Mouse (Mus musculus) neural tube, embryonic 11.5 days (tissue): Measurements from ENCODE around the gene Ehd1. TPM values are rescaled to one million over a fixed set of nuclear protein-coding genes. Genes with fewer than 3 reads are reported as not detected.
A peak's percentile ranks its signal among the peaks of the same experiment; 100 is the strongest.

Experiments used
- ATAC-seq: fragments of 200-750 bp; cut with Nextera tagmentation; 2 replicates; pipeline ENCODE4 v1.8.0; 2017; ENCODE audit warnings: moderate number of reproducible peaks, mild to moderate bottlenecking, moderate TSS enrichment, moderate library complexity; ENCODE audit not compliant: insufficient read depth, low FRiP score, low TSS enrichment
- DNase-seq: peaks from one replicate; pipeline ENCODE4 v3.0.0-alpha.2; 2015; ENCODE audit warnings: low spot score
- H3K27ac ChIP-seq: fragments of 300-500 bp; sonication (generic); 2 replicates; pipeline ENCODE4 v1.5.1; 2014; ENCODE audit warnings: low read depth, mild to moderate bottlenecking, low read length
- H3K27me3 ChIP-seq: fragments of 300-500 bp; sonication (generic); 2 replicates; pipeline ENCODE4 v1.6.1; 2014; ENCODE audit warnings: mild to moderate bottlenecking, low read length, mixed read lengths; ENCODE audit not compliant: control insufficient read depth, insufficient read depth
- H3K36me3 ChIP-seq: fragments of 300-500 bp; sonication (generic); 2 replicates; pipeline ENCODE4 v1.6.1; 2014; ENCODE audit warnings: mild to moderate bottlenecking, low read length, moderate library complexity, mixed read lengths; ENCODE audit not compliant: control insufficient read depth, insufficient read depth
- H3K4me1 ChIP-seq: fragments of 300-500 bp; sonication (generic); 2 replicates; pipeline ENCODE4 v1.6.1; 2014; ENCODE audit warnings: low read length, mixed read lengths; ENCODE audit not compliant: control insufficient read depth, insufficient read depth
- H3K4me2 ChIP-seq: fragments of 300-500 bp; sonication (generic); 2 replicates; pipeline ENCODE4 v1.6.1; 2014; ENCODE audit warnings: low read depth, mild to moderate bottlenecking, moderate library complexity
- H3K4me3 ChIP-seq: fragments of 300-500 bp; sonication (generic); 2 replicates; pipeline ENCODE4 v1.5.1; 2014; ENCODE audit warnings: low read depth, low read length
- H3K9ac ChIP-seq: fragments of 300-500 bp; sonication (generic); 2 replicates; pipeline ENCODE4 v1.6.1; 2014; ENCODE audit warnings: mild to moderate bottlenecking, low read length
- H3K9me3 ChIP-seq: fragments of 300-500 bp; sonication (generic); 2 replicates; pipeline ENCODE4 v1.6.1; 2016; ENCODE audit warnings: low read length; ENCODE audit not compliant: control insufficient read depth
- WGBS: fragments of 180-500 bp; shearing (Covaris S2); extraction: QIAGEN DNeasy Blood & Tissue Kit; methylation state at CpG from one replicate; pipeline ENCODE4 v1.1.7; 2014; 5-methylcytosine and 5-hydroxymethylcytosine counted together
- polyA plus RNA-seq: library from polyadenylated mRNA; unstranded; fragments of >200 nt; fragmentation: Nextera tagmentation; extraction: Ambion mirVana; gene quantifications from 2 replicates; pipeline ENCODE4 v1.2.1, GENCODE M21; 2014

Gene Ehd1
- polyA plus RNA-seq, 1 experiment from 2014 or later = 82.2 TPM

DNA sequence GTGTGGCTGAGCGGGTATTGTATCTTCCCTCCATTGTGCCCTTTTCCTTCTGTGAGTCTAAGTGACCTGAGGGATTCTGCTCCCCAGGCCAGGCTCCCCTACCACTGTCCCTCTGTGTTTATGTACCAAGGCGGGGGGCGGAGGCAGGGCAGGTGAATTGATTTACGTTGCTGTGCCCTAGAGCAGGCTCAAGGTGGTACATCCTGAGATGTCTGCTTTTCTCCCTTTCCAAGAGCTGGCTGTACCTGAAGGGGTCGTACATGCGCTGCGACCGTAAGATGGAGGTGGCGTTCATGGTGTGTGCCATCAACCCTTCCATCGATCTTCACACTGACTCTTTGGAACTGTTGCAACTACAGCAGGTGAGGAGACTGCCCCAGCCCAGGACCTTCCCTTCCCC is 60.4 kb downstream of the Ehd1 start:
- no peak for ATAC-seq
- peak overlapping the region; percentile 90 for H3K4me2 ChIP-seq
- H3K27ac ChIP-seq = no peak overlapping the region
- H3K4me3 ChIP-seq = peak overlapping the region; percentile 63
- H3K36me3 ChIP-seq = peaks cover 14% of the 10 kb centered on the region
- no peaks in the 10 kb centered on the region for H3K9me3 ChIP-seq
- H3K4me1 ChIP-seq = peaks cover 19% of the 10 kb centered on the region
- no peak for DNase-seq
- H3K9ac ChIP-seq = no peak overlapping the region; the same call in 1 of the 2 replicates
- 95% methylated on average over 10 of the region's 10 CpGs for WGBS
- H3K27me3 ChIP-seq = no peaks in the 10 kb centered on the region

- H3K4me2 ChIP-seq = no peak overlapping the region
- no peaks in the 10 kb centered on the region for H3K9me3 ChIP-seq
- peaks cover 19% of the 10 kb centered on the region for H3K4me1 ChIP-seq
- ATAC-seq (no peak), DNase-seq (no peak)
- H3K9ac ChIP-seq = no peak overlapping the region
- peaks cover 14% of the 10 kb centered on the region for H3K36me3 ChIP-seq
- no peak overlapping the region for H3K27ac ChIP-seq
- 97% methylated on average over 7 of the region's 7 CpGs for WGBS
- no peaks in the 10 kb centered on the region for H3K27me3 ChIP-seq
- no peak overlapping the region for H3K4me3 ChIP-seq
These were observed 61.6 kb downstream of the Ehd1 start for GRCm38 (mm10) chr19:6338171-6338570.

GRCm38 (mm10) chr19:6338716-6339115 is 62.2 kb downstream of the Ehd1 start:
- 92% methylated on average over 11 of the region's 11 CpGs for WGBS
- peaks cover 19% of the 10 kb centered on the region for H3K4me1 ChIP-seq
- H3K36me3 ChIP-seq = peaks cover 14% of the 10 kb centered on the region
- no peak overlapping the region for H3K4me3 ChIP-seq
- H3K9me3 ChIP-seq = no peaks in the 10 kb centered on the region
- no peak overlapping the region for H3K9ac ChIP-seq
- ATAC-seq (no peak), DNase-seq (no peak)
- H3K27ac ChIP-seq = no peak overlapping the region
- H3K27me3 ChIP-seq = no peaks in the 10 kb centered on the region
- H3K4me2 ChIP-seq = no peak overlapping the region

DNA sequence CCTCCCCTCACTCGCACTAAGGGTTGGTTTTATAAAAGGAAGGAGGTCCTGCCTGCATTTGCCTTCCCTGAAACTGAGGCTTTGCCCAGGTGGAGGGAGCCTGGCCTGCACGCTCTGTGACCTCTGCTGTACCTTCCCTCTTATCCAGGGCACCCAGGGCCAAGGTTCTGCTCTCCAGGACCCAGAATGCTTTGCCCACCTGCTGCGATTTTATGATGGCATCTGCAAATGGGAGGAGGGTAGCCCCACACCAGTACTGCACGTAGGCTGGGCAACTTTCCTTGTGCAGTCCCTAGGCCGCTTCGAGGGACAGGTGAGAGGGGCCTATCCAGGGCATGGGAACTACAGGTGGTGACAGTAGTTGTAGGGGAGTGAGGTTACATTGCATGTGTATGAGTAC is 62.7 kb downstream of the Ehd1 start:
- peaks cover 18% of the 10 kb centered on the region for H3K4me1 ChIP-seq
- H3K36me3 ChIP-seq = peaks cover 16% of the 10 kb centered on the region
- H3K27me3 ChIP-seq = no peaks in the 10 kb centered on the region
- no peaks in the 10 kb centered on the region for H3K9me3 ChIP-seq
- ATAC-seq = no peak
- H3K4me2 ChIP-seq = no peak overlapping the region
- H3K27ac ChIP-seq = no peak overlapping the region
- WGBS = 94% methylated on average over 6 of the region's 6 CpGs
- no peak for DNase-seq
- H3K9ac ChIP-seq = no peak overlapping the region
- H3K4me3 ChIP-seq = no peak overlapping the region

DNA sequence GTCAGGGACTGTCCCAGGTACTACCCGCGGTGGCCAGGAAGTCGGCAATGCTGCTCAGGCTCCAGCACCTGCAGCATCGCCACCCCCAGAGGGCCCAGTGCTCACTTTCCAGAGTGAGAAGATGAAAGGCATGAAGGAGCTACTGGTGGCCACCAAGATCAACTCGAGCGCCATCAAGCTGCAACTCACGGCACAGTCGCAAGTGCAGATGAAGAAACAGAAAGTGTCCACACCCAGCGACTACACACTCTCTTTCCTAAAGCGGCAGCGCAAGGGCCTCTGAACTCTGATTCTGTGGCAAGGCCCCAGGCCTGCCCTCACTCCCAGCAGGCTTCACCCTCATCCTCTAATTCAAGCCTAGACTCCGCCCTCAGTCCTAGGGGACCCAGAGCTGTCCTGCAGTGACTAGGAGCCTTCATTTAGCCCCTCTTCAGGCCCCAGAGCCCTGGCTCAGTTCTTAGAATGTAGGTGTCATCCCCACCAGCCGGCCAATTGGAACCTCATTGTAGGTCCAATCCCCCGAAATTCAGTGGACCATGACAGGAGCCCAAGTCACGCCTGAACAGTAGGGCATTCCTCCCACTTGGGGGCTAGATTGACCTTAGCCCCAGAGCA is 63.5 kb downstream of the Ehd1 start:
- Histone ChIP-seq H3K27ac (no peak overlapping the region), H3K9ac (no peak overlapping the region), H3K4me2 (no peak overlapping the region), H3K9me3 (no peaks in the 10 kb centered on the region), H3K36me3 (peaks cover 16% of the 10 kb centered on the region), H3K4me3 (no peak overlapping the region), H3K4me1 (peaks cover 14% of the 10 kb centered on the region), H3K27me3 (no peaks in the 10 kb centered on the region)
- WGBS = 72% methylated on average over 15 of the region's 15 CpGs
- no peak for DNase-seq
- no peak for ATAC-seq

GRCm38 (mm10) chr19:6340524-6341452 is 64.3 kb downstream of the Ehd1 start, which contains the start of gene Map4k2:
Gene Map4k2 (plus strand): TSS chr19:6341135.
- 13% methylated on average over 39 of the region's 72 CpGs for WGBS
- peaks cover 12% of the 10 kb centered on the region for H3K4me1 ChIP-seq
- DNase-seq (peak; percentile 81), ATAC-seq (peak; percentile 83)
- peak within 1 kb of the TSS; percentile 62 for H3K9ac ChIP-seq
- H3K4me3 ChIP-seq = peak within 1 kb of the TSS; percentile 45
- H3K36me3 ChIP-seq = peaks cover 17% of the 10 kb centered on the region
- H3K9me3 ChIP-seq = no peaks in the 10 kb centered on the region
- H3K4me2 ChIP-seq = peak within 1 kb of the TSS; percentile 79
- 0 out of 2 replicates have a peak within 1 kb of the TSS, but pooled peaks have one; percentile 34 for H3K27ac ChIP-seq
- no peaks in the 10 kb centered on the region for H3K27me3 ChIP-seq

GRCm38 (mm10) chr19:6341453-6342077 is 65.0 kb downstream of the Ehd1 start:
- Histone ChIP-seq H3K9ac (peak overlapping the region; percentile 62), H3K4me1 (peaks cover 4% of the 10 kb centered on the region), H3K27ac (0 out of 2 replicates have a peak overlapping the region, but pooled peaks have one; percentile 34), H3K27me3 (no peaks in the 10 kb centered on the region), H3K4me3 (peak overlapping the region; percentile 45), H3K36me3 (peaks cover 24% of the 10 kb centered on the region), H3K4me2 (peak overlapping the region; percentile 79), H3K9me3 (no peaks in the 10 kb centered on the region)
- WGBS = 11% methylated on average over 23 of the region's 23 CpGs
- DNase-seq (no peak), ATAC-seq (no peak; the same call in 1 of the 2 replicates)

GRCm38 (mm10) chr19:6342276-6342933 is 65.9 kb downstream of the Ehd1 start:
- no peak for ATAC-seq

More at GRCm38 (mm10) chr19:6342276-6342933, 65.9 kb downstream of the Ehd1 start:
- peaks cover 23% of the 10 kb centered on the region for H3K36me3 ChIP-seq
- 0 out of 2 replicates have a peak overlapping the region, but pooled peaks have one; percentile 10 for H3K4me2 ChIP-seq
- H3K9me3 ChIP-seq = no peaks in the 10 kb centered on the region
- no peak for DNase-seq
- H3K27ac ChIP-seq = no peak overlapping the region
- H3K9ac ChIP-seq = no peak overlapping the region
- no peaks in the 10 kb centered on the region for H3K4me1 ChIP-seq
- WGBS = 81% methylated on average over 5 of the region's 5 CpGs
- no peak overlapping the region for H3K4me3 ChIP-seq
- H3K27me3 ChIP-seq = no peaks in the 10 kb centered on the region
